Mouse (Mus musculus) neural tube, embryonic 14.5 days (tissue): ENCODE results near the gene Zfhx2. TPM values are rescaled to one million over a fixed set of nuclear protein-coding genes. Genes with fewer than 3 reads are reported as not detected.
A peak's percentile ranks its signal among the peaks of the same experiment; 100 is the strongest.

ENCODE experiments used
- ATAC-seq: fragments of 200-750 bp; cut with Nextera tagmentation; 2 replicates; pipeline ENCODE4 v1.8.0; 2017; ENCODE audit warnings: low read depth, mild to moderate bottlenecking, moderate TSS enrichment, moderate library complexity
- H3K27ac ChIP-seq: fragments of 300-500 bp; sonication (generic); 2 replicates; pipeline ENCODE4 v1.5.1; 2014; ENCODE audit warnings: low read depth, mild to moderate bottlenecking, control low read depth, low read length, moderate library complexity, mixed read lengths
- H3K27me3 ChIP-seq: fragments of 300-500 bp; sonication (generic); 2 replicates; pipeline ENCODE4 v1.6.1; 2014; ENCODE audit warnings: low read length; ENCODE audit not compliant: control insufficient read depth, insufficient read depth
- H3K36me3 ChIP-seq: fragments of 300-500 bp; sonication (generic); 2 replicates; pipeline ENCODE4 v1.6.1; 2014; ENCODE audit warnings: low read length, mixed read lengths; ENCODE audit not compliant: control insufficient read depth, insufficient read depth
- H3K4me1 ChIP-seq: fragments of 300-500 bp; sonication (generic); 2 replicates; pipeline ENCODE4 v1.6.1; 2014; ENCODE audit warnings: low read length; ENCODE audit not compliant: control insufficient read depth, insufficient read depth
- H3K4me2 ChIP-seq: fragments of 300-500 bp; sonication (generic); 2 replicates; pipeline ENCODE4 v1.6.1; 2014; ENCODE audit warnings: mild to moderate bottlenecking, low read depth, low read length, control low read depth
- H3K4me3 ChIP-seq: fragments of 300-500 bp; sonication (generic); 2 replicates; pipeline ENCODE4 v1.5.1; 2014; ENCODE audit warnings: low read depth, low read length, control low read depth, mixed read lengths
- H3K9ac ChIP-seq: fragments of 300-500 bp; sonication (generic); replicated peaks from 2 replicates; pipeline ENCODE4 v1.6.1; 2014; ENCODE audit warnings: low read depth, mild to moderate bottlenecking, control low read depth, low read length, mixed read lengths
- H3K9me3 ChIP-seq: fragments of 300-500 bp; sonication (generic); 2 replicates; pipeline ENCODE4 v1.6.1; 2016; ENCODE audit warnings: low read length; ENCODE audit not compliant: control insufficient read depth
- WGBS: fragments of 180-500 bp; shearing (Covaris S2); extraction: QIAGEN DNeasy Blood & Tissue Kit; methylation state at CpG from one replicate; pipeline ENCODE4 v1.1.7; 2014; 5-methylcytosine and 5-hydroxymethylcytosine counted together
- polyA plus RNA-seq: library from polyadenylated mRNA; unstranded; fragments of >200 nt; fragmentation: Nextera tagmentation; extraction: Ambion mirVana; gene quantifications from 2 replicates; pipeline ENCODE4 v1.2.1, GENCODE M21; 2014

The Zfhx2 gene
- polyA plus RNA-seq, 1 experiment from 2014 or later: 27.3 TPM

DNA sequence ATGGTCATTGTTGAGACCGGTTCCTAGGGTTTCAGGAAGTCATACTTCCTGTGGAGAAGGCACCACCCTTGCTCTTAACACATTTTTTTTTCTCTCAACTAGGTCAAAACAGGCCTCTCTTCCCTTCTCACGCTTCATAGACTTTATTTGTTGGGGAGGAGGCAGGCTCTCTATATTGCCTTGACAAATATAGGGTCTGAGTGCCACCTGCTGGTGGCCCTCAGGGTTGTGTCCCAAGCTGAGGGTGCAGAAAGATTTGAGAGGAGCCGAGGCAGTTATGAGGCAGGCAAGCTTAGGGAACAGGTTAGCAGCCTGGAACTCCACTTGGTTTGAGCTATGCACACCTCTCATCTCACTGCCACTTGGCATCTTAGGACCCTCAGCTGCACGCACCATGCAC, 5.9 kb upstream of the Zfhx2 start:
- no peak for ATAC-seq
- Histone ChIP-seq H3K9me3 (no peaks in the 10 kb centered on the region), H3K4me3 (no peak overlapping the region), H3K9ac (peak overlapping the region; percentile 42; the same call in 1 of the 2 replicates), H3K36me3 (no peaks in the 10 kb centered on the region), H3K4me1 (peaks cover 24% of the 10 kb centered on the region), H3K27ac (peak overlapping the region; percentile 70), H3K4me2 (no peak overlapping the region), H3K27me3 (no peaks in the 10 kb centered on the region)
- WGBS: 60% methylated on average over 4 of the region's 4 CpGs

DNA sequence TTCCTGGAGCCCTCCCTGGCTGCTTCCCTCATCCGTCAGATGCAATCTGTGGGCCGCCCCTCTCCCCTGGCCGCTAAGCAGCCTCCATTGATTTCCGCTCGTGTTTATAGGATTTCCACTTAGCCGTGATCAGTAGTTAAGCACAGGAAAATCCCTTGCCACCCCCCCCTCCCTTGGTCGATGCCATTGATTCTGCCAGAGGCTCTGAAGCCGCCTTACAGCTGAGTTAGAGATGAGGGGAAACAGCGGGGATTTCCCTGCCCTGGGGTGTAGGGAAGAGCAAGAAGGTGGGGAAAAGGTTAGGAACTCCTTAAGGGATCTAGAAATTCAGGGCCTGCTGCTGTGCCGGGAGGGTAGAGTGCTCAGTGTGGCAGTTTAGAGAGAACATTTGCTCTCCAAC, 5.5 kb upstream of the Zfhx2 start:
- 71% methylated on average over 10 of the region's 10 CpGs for WGBS
- H3K4me1 ChIP-seq: peaks cover 24% of the 10 kb centered on the region
- no peak for ATAC-seq
- H3K4me3 ChIP-seq: 0 out of 2 replicates have a peak overlapping the region, but pooled peaks have one; percentile 8
- H3K9ac ChIP-seq: peak overlapping the region; percentile 42; the same call in 1 of the 2 replicates
- H3K36me3 ChIP-seq: no peaks in the 10 kb centered on the region
- no peaks in the 10 kb centered on the region for H3K27me3 ChIP-seq
- H3K4me2 ChIP-seq: peak overlapping the region; percentile 3; the same call in 1 of the 2 replicates
- H3K9me3 ChIP-seq: no peaks in the 10 kb centered on the region
- peak overlapping the region; percentile 70 for H3K27ac ChIP-seq

DNA sequence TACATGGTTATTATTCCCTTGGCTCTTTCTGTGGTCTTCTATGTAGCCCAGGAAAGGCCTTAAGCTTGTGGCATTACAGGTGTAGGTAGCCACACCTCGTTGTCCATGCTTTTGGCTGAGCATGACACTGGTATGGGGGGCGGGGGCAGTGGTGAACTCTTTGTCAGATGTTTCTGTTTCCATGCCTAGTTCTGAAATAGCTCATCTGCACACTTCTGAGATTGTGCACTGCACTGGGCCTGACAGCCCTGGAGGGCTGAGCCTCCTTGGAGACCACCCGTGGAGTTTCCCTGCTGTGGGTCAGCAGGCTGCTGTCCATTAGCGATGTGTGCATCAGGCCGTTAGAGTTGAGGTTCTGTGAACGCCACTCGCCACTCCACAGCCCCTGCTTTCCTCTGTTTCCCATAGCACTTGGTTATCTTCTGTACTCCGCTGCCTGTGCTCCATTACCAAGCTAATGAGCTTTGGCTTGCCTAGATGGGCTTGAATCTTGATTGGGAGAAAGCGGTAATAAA, 4.5 kb upstream of the Zfhx2 start:
- peak overlapping the region; percentile 26; the same call in 1 of the 2 replicates for H3K9ac ChIP-seq
- no peaks in the 10 kb centered on the region for H3K27me3 ChIP-seq
- H3K36me3 ChIP-seq: no peaks in the 10 kb centered on the region
- no peak for ATAC-seq
- peak overlapping the region; percentile 70; the same call in 1 of the 2 replicates for H3K27ac ChIP-seq
- H3K4me3 ChIP-seq: no peak overlapping the region; the same call in 1 of the 2 replicates
- peak overlapping the region; percentile 3; the same call in 1 of the 2 replicates for H3K4me2 ChIP-seq
- peaks cover 24% of the 10 kb centered on the region for H3K4me1 ChIP-seq
- H3K9me3 ChIP-seq: no peaks in the 10 kb centered on the region
- 51% methylated on average over 9 of the region's 9 CpGs for WGBS

DNA sequence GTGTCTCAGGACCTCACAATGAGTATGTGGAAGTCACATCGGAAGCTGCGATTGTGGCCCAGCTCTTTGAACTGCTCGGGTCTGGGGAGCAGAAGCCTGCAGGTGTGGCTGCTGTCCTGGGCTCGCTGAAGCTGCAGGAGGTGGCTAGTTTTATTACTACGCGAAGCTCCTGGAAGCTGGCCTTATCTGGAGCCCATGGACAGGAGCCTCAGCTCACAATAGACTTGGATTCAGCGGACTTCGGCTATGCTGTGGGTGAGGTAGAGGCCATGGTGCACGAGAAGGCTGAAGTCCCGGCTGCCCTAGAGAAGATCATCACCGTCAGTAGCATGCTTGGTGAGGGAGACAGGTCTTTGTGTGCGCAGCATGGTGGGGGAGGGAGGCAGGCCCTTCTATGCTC, 3.5 kb upstream of the Zfhx2 start:
- Histone ChIP-seq H3K4me1 (peaks cover 24% of the 10 kb centered on the region), H3K4me3 (peak overlapping the region; percentile 52; the same call in 1 of the 2 replicates), H3K9me3 (no peaks in the 10 kb centered on the region), H3K36me3 (no peaks in the 10 kb centered on the region), H3K4me2 (peak overlapping the region; percentile 82), H3K9ac (peak overlapping the region; percentile 74; the same call in 1 of the 2 replicates), H3K27ac (peak overlapping the region; percentile 95; the same call in 1 of the 2 replicates), H3K27me3 (no peaks in the 10 kb centered on the region)
- WGBS: 56% methylated on average over 12 of the region's 12 CpGs
- no peak for ATAC-seq

DNA sequence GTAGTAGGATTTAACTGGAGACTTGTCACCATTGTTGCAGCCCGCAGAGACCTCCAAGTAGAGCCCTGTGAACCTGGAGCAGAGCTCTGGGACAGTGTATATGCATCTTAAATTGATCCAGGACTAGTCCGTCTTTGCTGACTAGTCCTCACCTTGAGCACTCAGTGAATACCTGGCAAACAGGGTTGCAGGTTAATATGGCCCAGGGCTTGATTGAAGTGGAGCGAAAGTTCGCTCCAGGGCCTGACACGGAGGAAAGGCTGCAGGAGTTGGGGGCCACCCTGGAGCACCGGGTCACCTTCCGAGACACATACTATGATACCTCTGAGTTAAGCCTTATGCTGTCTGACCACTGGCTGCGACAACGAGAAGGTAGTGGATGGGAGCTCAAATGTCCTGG, 3.1 kb upstream of the Zfhx2 start:
- Histone ChIP-seq H3K9me3 (no peaks in the 10 kb centered on the region), H3K36me3 (no peaks in the 10 kb centered on the region), H3K27me3 (no peaks in the 10 kb centered on the region), H3K9ac (peak overlapping the region; percentile 74), H3K4me1 (peaks cover 26% of the 10 kb centered on the region), H3K4me3 (peak overlapping the region; percentile 52), H3K4me2 (peak overlapping the region; percentile 82), H3K27ac (peak overlapping the region; percentile 95)
- ATAC-seq: no peak
- 54% methylated on average over 9 of the region's 9 CpGs for WGBS

DNA sequence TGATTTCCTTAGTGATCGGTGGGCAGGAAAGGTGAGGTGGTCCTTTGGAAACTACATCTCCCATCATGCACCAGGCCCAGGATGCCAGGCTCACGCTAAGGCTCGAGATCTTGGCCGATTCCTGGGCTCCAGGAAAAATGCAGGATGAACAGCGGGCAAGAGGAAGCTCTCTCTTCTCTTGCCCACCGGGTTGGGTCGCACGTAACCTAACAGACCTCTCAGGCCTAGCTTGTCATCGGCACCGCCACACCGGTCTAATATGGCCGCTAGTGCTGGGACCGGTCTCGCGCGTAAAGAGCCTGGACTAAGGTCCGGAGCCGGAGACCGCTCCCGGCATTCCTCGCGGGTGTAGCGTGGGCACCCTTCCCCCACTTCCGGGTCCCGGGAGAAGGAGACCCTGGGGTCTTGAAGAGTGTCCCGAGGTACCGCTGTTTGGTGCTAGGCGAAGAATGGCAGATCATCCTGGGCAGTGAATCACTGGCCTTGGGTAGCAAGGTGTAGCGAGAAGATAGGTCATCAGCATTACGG, 2.6 kb upstream of the Zfhx2 start, which contains the start of gene Thtpa:
Gene Thtpa, plus strand, starts transcription at position 81 of the 528 bp plus-strand sequence.
- Histone ChIP-seq H3K36me3 (no peaks in the 10 kb centered on the region), H3K9ac (peak within 1 kb of the TSS; percentile 74), H3K27ac (peak within 1 kb of the TSS; percentile 95), H3K4me1 (peaks cover 29% of the 10 kb centered on the region), H3K4me2 (peak within 1 kb of the TSS; percentile 82), H3K9me3 (no peaks in the 10 kb centered on the region), H3K27me3 (no peaks in the 10 kb centered on the region), H3K4me3 (peak within 1 kb of the TSS; percentile 52)
- ATAC-seq: peak; percentile 45
- WGBS: under 1% methylated on average over 30 of the region's 30 CpGs

DNA sequence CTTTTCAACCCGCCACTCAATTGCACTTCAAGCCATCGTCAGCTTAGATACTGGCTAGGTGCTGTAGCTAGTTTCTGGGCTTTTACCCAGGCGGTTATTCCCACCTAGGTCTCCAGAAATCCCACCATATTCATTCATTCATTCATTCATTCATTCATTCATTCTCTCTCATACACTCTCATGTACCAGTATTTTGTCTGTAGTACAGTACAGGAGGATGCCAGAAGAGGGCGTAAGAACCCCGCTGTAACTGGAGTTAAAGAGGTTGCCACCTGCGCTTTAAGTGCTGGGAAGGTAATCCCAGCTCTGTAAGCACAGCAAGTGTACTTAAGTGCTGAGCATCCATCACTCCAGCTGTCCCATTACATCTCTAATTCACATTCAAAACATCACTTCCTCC, 1.8 kb upstream of the Zfhx2 start:
- Histone ChIP-seq H3K36me3 (no peaks in the 10 kb centered on the region), H3K9ac (0 out of 2 replicates have a peak overlapping the region, but pooled peaks have one; percentile 12), H3K4me2 (no peak overlapping the region; the same call in 1 of the 2 replicates), H3K9me3 (no peaks in the 10 kb centered on the region), H3K27me3 (no peaks in the 10 kb centered on the region), H3K4me1 (peaks cover 38% of the 10 kb centered on the region), H3K27ac (no peak overlapping the region), H3K4me3 (peak overlapping the region; percentile 52; the same call in 1 of the 2 replicates)
- WGBS: 41% methylated on average over 6 of the region's 6 CpGs
- ATAC-seq: no peak

DNA sequence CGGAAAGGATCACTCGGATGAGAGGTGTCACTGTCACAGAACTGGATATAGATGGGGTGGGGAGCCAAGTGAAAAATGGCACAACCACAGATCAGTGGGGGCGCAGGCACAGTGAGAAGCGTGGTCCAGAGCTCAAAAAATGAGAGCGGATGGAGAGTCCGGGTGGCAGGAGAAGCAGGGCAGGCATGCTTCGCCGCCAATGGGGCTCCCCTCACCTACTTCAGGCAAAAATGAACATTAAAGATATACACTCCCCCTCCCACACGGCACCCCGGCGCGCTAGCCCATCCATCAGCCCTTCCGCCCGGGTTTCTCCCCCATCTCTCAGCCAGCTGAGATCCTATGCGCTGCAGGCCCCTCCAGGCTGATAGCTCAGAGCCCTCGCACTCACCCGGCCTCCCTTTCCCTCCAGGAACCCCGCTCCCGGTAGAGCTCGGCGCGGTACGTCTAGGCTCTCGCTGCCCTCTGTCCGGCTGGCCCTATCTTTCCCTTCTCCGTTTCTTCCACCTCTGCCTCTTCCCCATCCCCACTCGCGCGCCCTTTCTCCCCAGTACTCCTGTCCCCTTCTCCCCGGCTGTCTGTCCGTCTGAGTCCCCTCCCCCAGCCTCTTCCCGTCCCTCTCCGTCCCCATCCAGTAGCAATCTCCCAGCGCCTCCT, 787 bp downstream of the Zfhx2 start:
- Histone ChIP-seq H3K9me3 (no peaks in the 10 kb centered on the region), H3K9ac (peak overlapping the region; percentile 95), H3K36me3 (no peaks in the 10 kb centered on the region), H3K4me3 (peak overlapping the region; percentile 73), H3K4me2 (peak overlapping the region; percentile 85), H3K27me3 (no peaks in the 10 kb centered on the region), H3K27ac (peak overlapping the region; percentile 93), H3K4me1 (peaks cover 48% of the 10 kb centered on the region)
- 1% methylated on average over 34 of the region's 34 CpGs for WGBS
- ATAC-seq: peak; percentile 9
